Mouse (Mus musculus): ENCODE measurements around the gene Nepn.

Gene Nepn

GRCm38 (mm10) chr10:52407526-52407925 lies 18.8 kb downstream of the Nepn start:
- no peak for DNase-seq

GRCm38 (mm10) chr10:52415020-52415419 lies 26.2 kb downstream of the Nepn start:
- DNase-seq, result no peak

GRCm38 (mm10) chr10:52416458-52416857 lies 27.7 kb downstream of the Nepn start:
- no peak for DNase-seq

- DNase-seq, result peak; percentile 99
Measured at GRCm38 (mm10) chr10:52417299-52417997, 28.7 kb downstream of the Nepn start, which contains the start of gene Nus1. Gene Nus1 (plus strand): TSS chr10:52417547.

- no peak for DNase-seq
Measured at GRCm38 (mm10) chr10:52417998-52418860, 29.5 kb downstream of the Nepn start.

GRCm38 (mm10) chr10:52418931-52419330 lies 30.2 kb downstream of the Nepn start:
- no peak for DNase-seq

GRCm38 (mm10) chr10:52419402-52419801 lies 30.6 kb downstream of the Nepn start:
- DNase-seq, result no peak

- DNase-seq, result no peak
Measured at GRCm38 (mm10) chr10:52420526-52420925, 31.8 kb downstream of the Nepn start.

GRCm38 (mm10) chr10:52421716-52422115 lies 32.9 kb downstream of the Nepn start:
- DNase-seq, result no peak

GRCm38 (mm10) chr10:52423097-52423496 lies 34.3 kb downstream of the Nepn start:
- no peak for DNase-seq

- no peak for DNase-seq
Measured at GRCm38 (mm10) chr10:52426314-52426980, 37.7 kb downstream of the Nepn start.

- DNase-seq, result no peak
Measured at GRCm38 (mm10) chr10:52427634-52428415, 39.1 kb downstream of the Nepn start.

- DNase-seq, result no peak
Measured at GRCm38 (mm10) chr10:52430953-52431352, 42.2 kb downstream of the Nepn start.

GRCm38 (mm10) chr10:52434836-52435235 lies 46.1 kb downstream of the Nepn start:
- no peak for DNase-seq
